Mouse (Mus musculus) layer of hippocampus, postnatal 10 days (tissue): ENCODE data around the gene Otud1. TPM values are rescaled to one million over a fixed set of nuclear protein-coding genes. Genes with fewer than 3 reads are reported as not detected.
A peak's percentile ranks its signal among the peaks of the same experiment; 100 is the strongest.

Experiments
- DNase-seq, 2 experiments: peaks; one replicate each; pipeline ENCODE4 v3.0.0; 2021; ENCODE audit warnings: low spot score in 2 of 2
- total RNA-seq, 2 experiments: library from RNA; stranded (reverse); gene quantifications; 2 replicates each; pipeline ENCODE4 v1.2.3; 2021

Gene Otud1
- total RNA-seq, 2 experiments from 2014 or later = 7.4 to 7.7 TPM

DNA sequence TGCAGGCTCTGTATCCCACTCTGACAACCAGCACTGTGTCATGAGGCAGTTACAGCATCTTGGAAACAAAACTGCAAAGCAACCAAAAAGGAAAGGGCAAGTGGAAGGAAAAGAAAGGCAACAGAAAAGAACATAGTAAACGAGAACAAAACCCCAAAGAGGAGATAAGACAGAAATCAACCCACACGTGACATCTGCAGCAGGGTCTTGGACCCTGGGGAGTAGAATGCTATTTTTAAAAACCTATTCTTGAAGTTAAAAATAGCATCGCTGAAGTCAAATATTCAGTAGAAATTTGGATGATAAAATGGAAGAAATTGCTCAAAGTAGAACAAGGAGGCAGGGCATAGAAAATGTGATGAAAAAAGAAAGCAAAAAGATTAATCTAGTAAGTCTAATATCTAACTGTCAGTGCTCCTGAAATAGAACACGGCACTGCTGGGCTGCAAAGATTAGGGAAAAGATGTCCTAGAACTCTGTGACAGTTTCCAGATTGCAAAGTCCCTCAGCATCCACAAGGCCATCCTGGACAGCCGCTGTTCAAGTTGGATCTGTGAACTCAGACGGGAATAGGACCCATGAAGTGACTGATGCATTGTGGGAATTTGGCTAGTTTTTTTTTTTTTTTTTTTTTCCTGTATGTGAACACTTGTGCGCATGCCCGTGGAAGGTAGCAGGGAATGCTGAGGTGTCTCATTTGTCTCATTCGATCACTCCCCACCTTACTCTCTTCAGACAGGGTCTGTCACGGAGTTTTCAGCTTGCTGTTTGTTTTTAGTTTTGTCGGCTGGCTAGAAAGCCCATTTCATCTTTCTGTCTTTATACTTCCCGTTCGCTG, 13.5 kb downstream of the Otud1 start:
- DNase-seq = no peak

DNA sequence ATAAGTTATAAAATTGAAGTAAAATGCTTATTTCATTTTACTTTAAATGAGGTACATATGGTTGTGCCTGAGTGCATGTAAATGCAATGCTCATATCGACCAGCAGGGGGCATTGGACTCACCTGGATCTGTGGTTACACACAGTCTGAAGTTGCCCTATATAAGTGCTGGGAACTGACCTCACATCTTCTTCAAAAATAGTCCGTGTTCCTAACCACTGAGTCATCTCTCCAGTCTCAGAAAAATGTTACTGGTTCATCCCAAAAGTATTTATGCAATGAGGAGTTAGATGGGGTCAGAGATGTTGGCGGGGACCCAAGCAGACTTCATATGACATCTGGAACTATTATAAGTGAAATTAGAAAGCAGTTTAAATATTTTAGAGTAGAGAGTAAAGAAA, 25.4 kb downstream of the Otud1 start:
- DNase-seq = no peak

DNA sequence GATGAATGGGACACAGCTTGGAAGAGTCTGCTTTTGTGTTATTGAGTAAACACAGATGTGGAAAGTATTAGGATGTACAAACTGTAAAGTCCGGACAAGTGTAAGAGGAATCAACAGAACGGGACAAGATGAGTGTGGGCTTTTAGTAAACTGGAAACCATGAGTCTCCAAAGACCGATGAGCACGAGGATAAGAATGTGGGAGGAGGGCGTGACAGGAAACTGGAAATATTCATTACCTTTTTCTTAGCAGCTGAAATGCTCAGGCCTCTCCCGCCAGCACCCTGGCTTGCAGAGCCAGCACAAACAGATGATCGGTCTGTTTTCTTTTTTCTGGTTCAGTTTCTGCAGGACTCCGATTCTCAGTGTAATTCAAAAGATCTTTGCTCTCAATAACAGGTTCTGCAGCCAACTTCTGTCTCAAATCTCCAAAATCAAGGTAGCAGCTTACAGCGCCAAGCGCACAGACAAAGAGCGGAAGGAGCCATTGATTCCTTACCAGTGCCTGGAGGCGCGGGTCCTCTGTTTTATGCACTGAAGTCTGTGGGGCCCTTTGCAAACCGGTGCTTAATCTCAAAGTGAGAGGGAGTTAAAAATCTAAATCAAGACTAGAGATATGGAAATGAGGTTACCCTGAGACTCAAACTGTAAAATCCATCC, 28.1 kb downstream of the Otud1 start:
- DNase-seq = no peak

DNA sequence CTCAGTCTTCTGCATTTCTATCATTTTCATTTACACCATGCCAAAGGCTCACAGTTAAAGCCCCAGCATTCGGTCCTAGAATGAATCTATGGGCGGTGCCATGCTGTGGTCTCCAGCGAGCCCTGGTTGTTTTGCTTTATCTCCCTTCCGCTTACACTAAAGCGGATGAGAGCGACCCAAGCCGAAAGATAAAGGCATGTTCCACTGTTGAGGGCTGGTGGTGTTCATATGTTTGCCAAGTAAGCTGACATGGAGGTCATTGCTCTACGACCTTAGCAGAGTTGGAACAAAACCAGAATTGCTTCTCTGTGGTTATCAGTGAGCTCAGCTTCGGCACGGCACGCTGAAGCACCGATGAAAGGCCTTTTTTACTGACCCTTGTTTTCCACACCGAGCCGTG, 32.5 kb downstream of the Otud1 start:
- DNase-seq = no peak

DNA sequence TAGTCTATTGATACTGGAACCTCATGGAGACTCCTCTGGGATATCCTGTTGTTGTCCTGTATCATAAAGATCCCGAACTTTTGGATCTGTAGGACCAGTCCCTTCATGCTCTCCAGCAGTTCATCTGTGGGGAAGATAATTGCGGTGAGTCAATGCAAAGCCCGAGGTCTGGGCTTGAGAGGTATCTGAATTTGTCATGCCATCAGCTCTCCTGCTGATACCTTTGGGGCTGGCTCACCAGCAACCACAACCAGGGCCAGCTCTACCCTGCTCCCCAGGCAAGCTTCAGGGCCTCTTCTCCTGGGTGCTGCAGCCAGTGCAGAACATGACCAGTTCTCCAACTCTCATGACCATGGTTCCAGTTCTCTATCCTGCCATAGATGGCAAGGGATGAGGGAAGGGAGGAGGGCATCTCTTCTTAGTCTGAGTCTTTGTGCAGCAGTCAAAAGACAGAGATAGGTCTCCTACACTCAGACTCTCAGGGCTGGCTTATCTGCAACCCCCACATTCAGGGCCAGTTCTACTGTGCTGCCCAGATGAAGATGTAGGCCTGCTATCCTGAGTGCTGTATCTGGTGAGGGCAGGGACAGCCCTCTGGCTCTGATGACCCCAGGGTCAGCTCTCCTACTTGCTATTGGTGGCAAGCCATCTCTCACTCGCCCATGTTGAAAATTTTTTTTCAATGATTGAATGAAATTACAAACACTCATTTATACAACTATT, 42.2 kb downstream of the Otud1 start:
- DNase-seq = no peak

DNA sequence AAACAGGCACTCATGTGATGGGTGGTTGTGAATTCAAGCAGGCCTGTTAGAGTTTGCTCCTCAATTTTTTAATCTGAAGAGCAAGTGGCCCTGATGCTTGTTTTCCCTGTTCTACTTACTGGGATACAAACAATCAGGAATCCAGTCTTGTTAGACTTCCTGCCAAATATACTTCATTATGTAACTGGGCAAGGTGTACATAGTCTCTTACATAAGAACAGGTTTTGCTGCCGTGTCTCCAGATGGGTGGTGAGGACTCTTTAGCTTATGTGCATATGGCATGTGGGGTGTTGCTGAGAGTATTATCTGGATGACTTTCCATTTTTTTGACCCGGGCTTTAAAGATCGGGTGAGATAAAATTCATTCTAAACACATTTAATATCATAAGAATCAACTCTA, 43.8 kb downstream of the Otud1 start:
- DNase-seq = no peak

DNA sequence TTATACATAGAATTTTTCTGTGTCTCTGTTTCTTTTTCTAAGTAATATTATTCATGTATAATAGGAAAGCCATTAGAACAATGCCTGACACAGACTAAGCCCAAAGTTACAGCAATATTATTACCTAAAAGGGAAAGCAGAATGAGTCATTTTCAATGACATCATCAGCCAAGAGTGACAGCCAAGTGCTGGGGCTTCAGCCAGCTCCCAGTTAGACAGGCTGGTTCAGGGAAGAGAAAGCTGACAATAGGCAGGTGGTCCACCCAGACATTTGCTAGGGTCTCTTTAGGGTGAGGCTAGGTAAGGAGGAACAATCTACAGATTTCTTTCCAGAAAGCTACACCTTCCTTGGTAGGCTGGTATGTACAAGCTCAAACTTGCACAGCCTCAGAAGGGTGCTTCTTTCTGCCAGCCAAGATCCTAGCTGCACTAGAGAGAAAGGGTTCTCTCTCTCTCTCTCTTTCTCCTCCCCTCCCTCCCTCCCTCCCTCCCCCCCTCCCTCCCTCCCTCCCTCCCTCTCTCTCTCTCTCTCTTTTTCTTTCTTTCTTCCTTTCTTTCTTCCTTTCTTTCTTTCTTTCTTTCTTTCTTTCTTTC, 45.6 kb downstream of the Otud1 start:
- peak; percentile 41 to 48 for DNase-seq

DNA sequence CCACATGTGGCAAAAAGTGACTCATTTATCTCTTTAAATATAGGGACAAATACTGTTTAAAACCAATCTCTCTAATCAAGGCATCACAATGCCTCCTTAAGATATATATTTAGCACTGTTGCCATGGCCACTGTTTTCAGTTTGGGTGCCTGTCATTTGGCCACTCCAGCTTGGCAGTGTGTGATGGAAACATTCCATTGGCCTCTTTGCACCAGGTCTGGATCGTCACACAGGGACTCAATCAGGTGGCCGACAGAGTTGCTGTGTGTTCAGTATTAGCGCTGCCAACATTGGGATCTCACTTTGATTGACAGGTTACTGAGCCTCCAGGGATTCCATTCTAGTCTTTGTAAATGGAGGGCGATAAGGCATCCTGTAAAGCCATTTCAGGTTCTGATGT, 46.1 kb downstream of the Otud1 start:
- DNase-seq = peak; percentile 20 to 31

DNA sequence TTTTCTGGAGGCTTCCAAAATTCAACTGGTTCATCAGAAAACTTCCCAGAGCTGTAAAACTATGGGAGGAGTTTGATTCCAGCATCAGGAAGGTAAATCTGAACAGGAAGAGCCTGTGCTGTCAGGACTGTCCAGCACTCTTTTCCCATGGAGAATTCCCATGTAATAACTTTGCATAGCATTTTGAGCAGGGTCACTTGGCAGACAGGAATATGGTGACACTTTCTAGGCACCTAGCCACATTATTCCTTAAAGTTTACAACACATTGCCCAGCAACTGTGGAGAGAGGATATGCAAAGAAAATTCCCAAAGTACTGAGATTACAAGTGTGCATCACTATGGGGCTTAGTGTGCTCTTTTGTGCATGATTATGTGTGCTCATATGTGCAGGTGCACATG, 46.7 kb downstream of the Otud1 start:
- DNase-seq = no peak

DNA sequence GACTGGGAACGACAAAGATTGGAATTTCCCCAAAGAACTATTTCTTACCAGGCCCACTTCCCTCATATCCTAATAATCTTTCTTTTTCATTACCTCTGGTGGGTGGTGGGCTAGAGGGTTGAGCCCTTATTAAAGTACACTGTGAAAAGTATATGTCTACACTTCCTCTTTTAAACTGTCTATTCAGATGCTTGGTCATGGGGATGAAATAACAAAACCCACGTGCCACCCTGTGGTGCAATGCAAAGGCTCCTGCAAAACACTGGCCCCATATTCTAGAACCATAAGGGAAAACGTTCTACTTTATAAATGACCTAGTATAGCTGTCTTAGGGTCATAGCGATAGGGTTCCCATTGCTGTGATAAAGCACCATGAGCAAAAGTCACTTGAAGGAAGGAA, 49.3 kb downstream of the Otud1 start:
- no peak for DNase-seq

Other genes starting within 250 kb of the Otud1 start
- not detected for gene Ptf1a, start 212.1 kb upstream of the Otud1 start, total RNA-seq
- gene 4921504E06Rik, start 103.8 kb upstream of the Otud1 start, total RNA-seq = not detected